Mouse (Mus musculus) ES-Bruce4 (cell line): ENCODE results near the gene Nme7.

Source experiments
- CTCF ChIP-seq: IDR thresholded peaks from one replicate; pipeline ENCODE4 v1.8.1; 2011; ENCODE audit warnings: low read depth, low read length
- POLR2A ChIP-seq: IDR thresholded peaks from one replicate; pipeline ENCODE4 v1.8.1; 2011; ENCODE audit warnings: low read length; ENCODE audit not compliant: insufficient read depth

DNA sequence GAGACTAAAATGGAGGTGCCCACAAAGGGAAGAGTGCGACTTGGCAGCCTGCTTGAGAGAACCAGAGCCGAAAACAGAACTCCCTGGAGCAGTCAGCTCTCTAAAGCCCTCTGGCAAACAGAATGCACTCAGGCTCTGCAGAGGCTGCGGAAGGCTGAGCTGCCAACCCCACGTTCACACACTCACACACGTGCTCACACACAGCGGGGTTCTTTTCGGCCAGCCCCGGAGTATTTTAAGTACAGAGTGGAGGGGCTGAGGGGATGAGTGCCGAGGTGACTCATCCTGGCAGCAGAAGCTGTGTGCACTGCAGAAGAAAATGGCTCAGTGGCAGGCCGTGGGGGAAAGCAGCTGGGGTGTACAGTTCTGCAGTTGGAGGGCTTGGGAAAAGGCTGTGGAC, 157.8 kb downstream of the Nme7 start:
- no peak for TF ChIP-seq CTCF
- no peak for TF ChIP-seq POLR2A
